Mouse (Mus musculus): ENCODE results near the gene Rcan2.

The Rcan2 gene

DNA sequence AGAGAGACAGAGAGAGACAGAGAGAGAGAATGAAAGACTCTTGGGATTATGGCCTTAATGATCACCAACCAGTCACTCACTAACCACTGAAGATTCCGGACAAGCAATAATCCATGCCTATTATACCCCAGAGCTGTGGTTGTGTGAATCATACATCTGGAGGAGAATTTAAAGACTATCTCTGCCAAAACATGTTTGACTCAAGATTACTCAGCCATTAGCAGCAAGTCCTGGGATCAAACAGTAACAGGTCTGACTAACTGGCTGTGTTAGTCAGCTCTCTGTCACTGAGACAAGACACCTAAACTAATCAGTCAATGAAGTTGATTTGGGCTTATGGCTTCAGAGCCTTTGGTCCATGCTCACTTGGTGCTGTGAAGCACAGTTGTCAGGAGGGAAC lies 233.9 kb downstream of the Rcan2 start:
- in situ Hi-C loops (cut with MboI; ENCODE audit: low pct_unique_long_range_greater_than_20kb in 1 of 2, low sequenced_read_pairs in 2 of 2, unreplicated experiment in 1 of 2) = loop anchor here in 1 of 2 experiments (10.0 kb wide), 1 partner anchor 150 kb away; no protein-coding TSS in a partner anchor

GRCm38 (mm10) chr17:44038656-44039055 lies 237.5 kb downstream of the Rcan2 start:
- in situ Hi-C loops (cut with MboI; ENCODE audit: low pct_unique_long_range_greater_than_20kb in 1 of 2, low sequenced_read_pairs in 2 of 2, unreplicated experiment in 1 of 2) = loop anchor here in 1 of 2 experiments (10.0 kb wide), 1 partner anchor 154 kb away; no protein-coding TSS in a partner anchor

DNA sequence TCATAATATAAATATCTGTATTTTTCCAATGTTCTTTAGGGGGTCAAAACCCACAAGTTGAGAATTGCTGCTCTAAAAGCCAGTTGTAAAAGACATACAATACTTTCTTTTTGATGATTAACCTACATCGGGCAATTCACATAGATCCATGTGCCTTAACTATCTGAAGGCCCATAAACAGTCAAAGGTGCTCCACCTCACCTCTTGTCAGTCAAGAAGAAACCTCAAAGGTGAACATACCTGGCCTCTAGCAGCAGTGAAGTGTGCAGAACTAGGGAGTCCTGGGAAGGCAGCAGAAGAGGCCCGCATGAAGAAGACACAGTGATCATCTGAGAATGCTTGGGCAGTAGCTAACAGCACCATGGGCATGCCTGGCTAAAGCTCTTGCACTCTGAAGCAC lies 239.3 kb downstream of the Rcan2 start:
- in situ Hi-C loops (cut with MboI; ENCODE audit: low pct_unique_long_range_greater_than_20kb in 1 of 2, low sequenced_read_pairs in 2 of 2, unreplicated experiment in 1 of 2) = loop anchor here in 1 of 2 experiments (10.0 kb wide), 1 partner anchor 166 kb away; no protein-coding TSS in a partner anchor

GRCm38 (mm10) chr17:44042301-44042700 lies 241.2 kb downstream of the Rcan2 start:
- in situ Hi-C loops (cut with MboI; ENCODE audit: low pct_unique_long_range_greater_than_20kb in 1 of 2, low sequenced_read_pairs in 2 of 2, unreplicated experiment in 1 of 2) = loop anchor here in 1 of 2 experiments (10.0 kb wide), 1 partner anchor 168 kb away; no protein-coding TSS in a partner anchor

DNA sequence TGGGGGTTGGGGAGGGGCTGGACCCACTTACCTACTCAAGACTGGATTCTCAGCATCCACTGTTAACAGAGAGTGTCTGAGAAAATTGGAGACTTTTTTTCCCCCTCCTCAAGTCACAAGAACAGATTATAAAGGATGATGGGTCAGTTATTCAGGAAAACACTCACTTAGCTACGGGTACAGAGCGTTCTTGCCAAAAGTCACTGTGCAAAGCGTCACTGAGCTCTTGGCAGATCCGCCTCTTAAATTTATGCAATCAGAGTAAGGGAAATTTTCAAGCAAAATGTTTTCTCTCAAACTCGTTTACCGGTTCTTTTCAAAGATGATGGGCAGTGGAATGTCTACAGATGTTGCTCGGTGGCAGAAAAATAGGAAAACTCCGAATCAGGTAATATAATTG lies 241.7 kb downstream of the Rcan2 start:
- in situ Hi-C loops (cut with MboI; ENCODE audit: low pct_unique_long_range_greater_than_20kb in 1 of 2, low sequenced_read_pairs in 2 of 2, unreplicated experiment in 1 of 2) = loop anchor here in 1 of 2 experiments (10.0 kb wide), 1 partner anchor 168 kb away; no protein-coding TSS in a partner anchor

DNA sequence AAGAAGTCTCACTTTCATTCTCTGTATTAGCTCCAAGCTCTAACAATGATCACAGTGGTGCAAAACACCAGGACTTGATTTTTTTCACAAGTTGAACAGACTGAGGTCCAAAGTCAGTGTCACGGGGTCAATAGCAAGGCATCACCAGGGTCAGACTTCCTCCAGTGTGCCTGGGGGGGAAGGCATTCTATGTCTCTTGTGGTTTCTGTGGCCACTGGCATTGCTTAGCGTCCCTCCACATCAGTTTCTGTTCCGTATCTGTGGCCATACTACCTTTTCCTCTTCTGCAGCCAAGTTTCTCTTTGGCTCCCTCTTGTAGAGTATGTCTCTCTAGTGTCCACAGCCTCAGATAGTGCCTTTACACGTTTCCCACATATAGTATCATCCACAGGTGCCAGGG lies 252.3 kb downstream of the Rcan2 start:
- in situ Hi-C loops (cut with MboI; ENCODE audit: low pct_unique_long_range_greater_than_20kb in 1 of 2, low sequenced_read_pairs in 2 of 2, unreplicated experiment in 1 of 2) = no loop called here

- in situ Hi-C loops (cut with MboI; ENCODE audit: low pct_unique_long_range_greater_than_20kb in 1 of 2, low sequenced_read_pairs in 2 of 2, unreplicated experiment in 1 of 2) = no loop called here
Measured at GRCm38 (mm10) chr17:44057123-44057522, 256.0 kb downstream of the Rcan2 start.

- in situ Hi-C loops (cut with MboI; ENCODE audit: low pct_unique_long_range_greater_than_20kb in 1 of 2, low sequenced_read_pairs in 2 of 2, unreplicated experiment in 1 of 2) = no loop called here
Measured at GRCm38 (mm10) chr17:44058145-44058544, 257.0 kb downstream of the Rcan2 start.

GRCm38 (mm10) chr17:44060781-44061180 lies 259.6 kb downstream of the Rcan2 start:
- in situ Hi-C loops (cut with MboI; ENCODE audit: low pct_unique_long_range_greater_than_20kb in 1 of 2, low sequenced_read_pairs in 2 of 2, unreplicated experiment in 1 of 2) = no loop called here

GRCm38 (mm10) chr17:44061289-44061890 lies 260.2 kb downstream of the Rcan2 start:
- in situ Hi-C loops (cut with MboI; ENCODE audit: low pct_unique_long_range_greater_than_20kb in 1 of 2, low sequenced_read_pairs in 2 of 2, unreplicated experiment in 1 of 2) = no loop called here

DNA sequence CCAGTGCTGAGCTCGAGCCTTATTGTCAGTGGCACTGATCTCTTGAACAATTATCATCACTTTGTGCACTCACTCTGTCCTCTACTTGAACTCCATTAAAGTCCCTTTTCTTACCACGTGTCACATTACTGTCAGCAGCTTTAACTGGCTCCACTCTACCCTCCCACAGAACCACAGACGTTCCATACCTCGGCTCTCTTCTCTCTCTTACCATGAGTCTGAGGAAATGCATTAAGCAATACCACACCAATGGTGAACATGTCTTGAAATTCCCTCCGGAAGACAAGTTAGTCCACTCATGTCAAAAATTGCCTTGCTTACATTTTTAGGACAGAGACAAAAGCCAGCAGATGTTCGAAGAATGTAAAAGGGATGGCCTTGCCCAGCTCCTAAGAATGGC lies 267.7 kb downstream of the Rcan2 start:
- in situ Hi-C loops (cut with MboI; ENCODE audit: low pct_unique_long_range_greater_than_20kb in 1 of 2, low sequenced_read_pairs in 2 of 2, unreplicated experiment in 1 of 2) = no loop called here

DNA sequence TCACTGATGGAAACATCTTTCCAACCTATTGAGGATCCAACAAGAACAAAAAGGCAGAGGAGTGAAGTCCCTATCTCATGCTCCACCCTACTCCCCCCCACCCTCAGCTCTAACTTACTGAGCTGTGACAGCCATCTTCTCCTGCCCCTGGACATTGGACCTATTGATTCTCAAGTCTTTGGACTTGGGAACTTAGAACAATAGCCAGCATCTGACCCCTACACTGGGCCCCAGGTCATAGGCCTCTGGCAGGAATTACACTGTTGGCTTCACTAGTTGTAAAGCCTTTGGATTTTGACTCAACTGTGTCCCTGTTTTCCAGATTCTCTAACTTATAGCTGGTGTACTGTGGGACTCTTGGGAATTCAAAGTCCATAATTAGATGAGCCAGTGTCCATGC lies 270.5 kb downstream of the Rcan2 start:
- in situ Hi-C loops (cut with MboI; ENCODE audit: low pct_unique_long_range_greater_than_20kb in 1 of 2, low sequenced_read_pairs in 2 of 2, unreplicated experiment in 1 of 2) = loop anchor here in 1 of 2 experiments (10.0 kb wide), 1 partner anchor 53 kb away; no protein-coding TSS in a partner anchor

DNA sequence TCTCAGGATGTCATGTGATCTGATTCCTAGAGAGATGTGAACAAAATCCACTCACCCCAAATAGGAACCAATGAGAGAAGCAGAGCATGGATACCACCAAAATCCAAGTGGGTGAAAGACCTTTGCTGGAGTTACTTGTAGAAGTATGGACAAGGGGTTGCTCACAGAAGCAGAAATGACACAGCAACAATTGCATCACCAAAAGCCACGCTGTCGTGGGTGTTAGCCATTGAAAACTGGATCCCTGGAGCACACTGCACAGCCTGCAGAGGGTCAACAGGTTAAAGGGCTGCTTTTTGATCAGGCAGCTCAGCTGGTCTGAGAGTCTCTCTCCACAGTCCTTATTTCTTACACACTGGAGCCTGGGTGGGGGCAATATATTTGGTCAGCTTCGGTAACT lies 274.4 kb downstream of the Rcan2 start:
- in situ Hi-C loops (cut with MboI; ENCODE audit: low pct_unique_long_range_greater_than_20kb in 1 of 2, low sequenced_read_pairs in 2 of 2, unreplicated experiment in 1 of 2) = loop anchor here (5.0 to 10.0 kb wide), 2 partner anchors 49 to 57 kb away; no protein-coding TSS in a partner anchor

DNA sequence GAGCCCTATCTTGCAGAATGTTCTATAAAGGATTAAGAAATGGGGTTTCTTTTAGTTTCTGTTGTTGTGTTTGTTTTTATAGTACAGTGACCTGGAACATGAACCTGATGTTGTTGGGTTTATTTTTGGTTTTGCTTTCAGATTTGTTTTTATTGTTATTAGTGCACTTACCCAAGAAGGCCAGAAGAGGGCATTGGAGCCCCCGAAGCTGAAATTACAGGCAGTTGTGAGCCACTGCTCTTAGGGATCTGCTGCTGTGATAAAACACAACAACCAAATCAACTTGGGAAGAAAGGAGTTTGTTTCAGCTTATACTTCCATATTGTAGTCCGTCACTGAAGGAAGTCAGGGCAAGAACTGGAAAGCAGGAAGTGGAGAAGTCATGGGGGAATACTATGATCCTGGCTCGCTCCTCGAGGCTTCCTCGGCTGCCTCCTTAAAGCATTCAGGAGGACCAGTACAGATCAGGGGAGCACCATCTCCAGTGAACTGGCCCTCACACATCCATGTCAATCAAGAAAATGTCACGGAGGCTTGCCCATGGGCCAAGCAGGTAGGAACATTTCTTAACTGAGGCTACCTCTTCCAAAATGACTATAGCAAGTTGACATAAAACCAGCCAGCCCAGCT lies 275.0 kb downstream of the Rcan2 start:
- in situ Hi-C loops (cut with MboI; ENCODE audit: low pct_unique_long_range_greater_than_20kb in 1 of 2, low sequenced_read_pairs in 2 of 2, unreplicated experiment in 1 of 2) = loop anchor here (5.0 to 10.0 kb wide), 2 partner anchors 49 to 56 kb away; no protein-coding TSS in a partner anchor

DNA sequence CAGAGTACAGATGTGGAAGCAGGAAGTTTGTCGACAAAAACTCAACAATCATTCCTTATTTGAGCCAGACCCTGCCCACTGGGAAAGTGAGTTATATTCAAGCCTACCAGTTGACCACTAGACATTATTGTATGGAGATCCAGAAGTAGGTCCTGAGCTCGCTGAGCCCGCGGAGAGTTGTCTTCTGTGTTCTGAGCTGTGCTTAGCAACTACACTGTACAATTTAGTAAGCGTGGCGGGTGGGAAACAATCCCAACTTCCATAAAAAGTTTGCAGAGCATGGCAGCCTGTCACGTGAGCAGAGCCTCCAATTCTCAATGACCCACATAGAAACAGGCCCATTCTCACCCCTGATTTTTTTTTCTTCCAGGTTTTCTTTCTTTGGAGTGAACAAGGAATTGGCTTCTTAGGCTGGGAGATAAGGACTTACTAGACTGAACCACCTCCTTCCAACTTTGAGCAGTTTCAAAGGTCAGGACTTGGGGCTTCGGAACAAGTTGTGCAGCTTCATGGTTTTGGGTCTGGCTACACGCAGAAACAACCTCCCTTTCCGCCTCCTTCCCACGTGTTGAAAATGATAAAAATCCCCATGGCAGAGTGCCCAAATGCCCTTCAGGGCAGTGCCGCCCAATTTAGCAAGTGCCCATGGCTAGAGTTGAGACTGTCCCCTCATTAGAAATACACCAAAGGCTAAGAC lies 276.1 kb downstream of the Rcan2 start:
- in situ Hi-C loops (cut with MboI; ENCODE audit: low pct_unique_long_range_greater_than_20kb in 1 of 2, low sequenced_read_pairs in 2 of 2, unreplicated experiment in 1 of 2) = loop anchor here (5.0 to 10.0 kb wide), 2 partner anchors 48 to 55 kb away; no protein-coding TSS in a partner anchor

- in situ Hi-C loops (cut with MboI; ENCODE audit: low pct_unique_long_range_greater_than_20kb in 1 of 2, low sequenced_read_pairs in 2 of 2, unreplicated experiment in 1 of 2) = loop anchor here (5.0 to 10.0 kb wide), 2 partner anchors 47 to 54 kb away; no protein-coding TSS in a partner anchor
Measured at GRCm38 (mm10) chr17:44077843-44078160, 276.7 kb downstream of the Rcan2 start.

DNA sequence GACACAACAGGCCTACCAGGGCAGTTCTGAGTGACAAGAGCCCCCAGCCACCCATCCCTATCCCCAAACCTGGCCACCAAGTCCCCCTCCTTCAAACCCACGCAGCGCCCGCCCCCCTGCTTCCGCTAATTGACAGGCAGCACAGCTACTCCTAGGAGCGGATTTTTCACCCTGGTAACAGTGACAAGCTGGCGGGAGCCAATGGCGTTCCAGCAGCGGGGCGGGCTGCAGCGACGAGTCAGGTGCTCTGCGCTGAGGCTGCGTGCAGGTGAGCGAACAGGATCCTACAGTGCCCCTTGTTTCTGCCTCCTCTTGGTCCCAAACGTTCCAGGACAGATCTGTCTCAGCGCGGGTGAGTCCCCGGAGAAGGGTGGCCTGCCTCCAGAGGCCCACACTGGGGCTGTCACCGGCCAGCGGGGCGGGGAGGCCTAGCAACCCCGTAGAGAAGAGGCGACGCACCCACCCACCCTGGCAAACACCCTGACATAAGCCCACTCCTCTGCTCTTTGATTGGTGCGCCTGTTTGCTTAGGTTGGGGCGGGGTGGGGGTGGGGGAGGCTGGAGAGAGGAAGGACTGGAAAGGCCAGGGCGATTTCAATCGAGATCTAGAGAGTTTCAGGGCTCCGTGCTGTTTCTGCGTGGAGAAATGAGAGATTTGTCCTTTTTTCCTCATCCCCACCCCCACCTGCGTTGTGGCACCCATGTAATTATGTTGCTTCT lies 277.6 kb downstream of the Rcan2 start, which contains the start of gene Enpp5:
Enpp5 (plus strand) TSS at position 183 of the 720 bp plus-strand sequence.
- in situ Hi-C loops (cut with MboI; ENCODE audit: low pct_unique_long_range_greater_than_20kb in 1 of 2, low sequenced_read_pairs in 2 of 2, unreplicated experiment in 1 of 2) = loop anchor here (5.0 to 10.0 kb wide), 2 partner anchors 46 to 54 kb away; no protein-coding TSS in a partner anchor

- in situ Hi-C loops (cut with MboI; ENCODE audit: low pct_unique_long_range_greater_than_20kb in 1 of 2, low sequenced_read_pairs in 2 of 2, unreplicated experiment in 1 of 2) = no loop called here
Measured at GRCm38 (mm10) chr17:44083156-44083555, 282.0 kb downstream of the Rcan2 start.

Measured in mouse embryonic stem cell (cell line).